Mouse (Mus musculus) midbrain, postnatal 0 days (tissue): Measurements from ENCODE around the gene Snx13. TPM values are rescaled to one million over a fixed set of nuclear protein-coding genes. Genes with fewer than 3 reads are reported as not detected.

Experiments
- ATAC-seq: fragments of 200-750 bp; cut with Nextera tagmentation; 2 replicates; pipeline ENCODE4 v1.8.0; 2017; ENCODE audit warnings: moderate number of reproducible peaks, mild to moderate bottlenecking, moderate TSS enrichment, moderate library complexity; ENCODE audit not compliant: low FRiP score
- DNase-seq: peaks from one replicate; pipeline ENCODE4 v3.0.0-alpha.2; 2015; ENCODE audit warnings: low spot score
- H3K27ac ChIP-seq: fragments of 300-500 bp; sonication (generic); 2 replicates; pipeline ENCODE4 v1.5.1; 2014; ENCODE audit warnings: low read depth, mild to moderate bottlenecking, low read length, mixed read lengths
- H3K27me3 ChIP-seq: fragments of 300-500 bp; sonication (generic); 2 replicates; pipeline ENCODE4 v1.6.1; 2014; ENCODE audit warnings: low read length, control low read depth, mixed read lengths; ENCODE audit not compliant: insufficient read depth
- H3K36me3 ChIP-seq: fragments of 300-500 bp; sonication (generic); 2 replicates; pipeline ENCODE4 v1.6.1; 2014; ENCODE audit warnings: low read length, control low read depth, mixed read lengths; ENCODE audit not compliant: insufficient read depth
- H3K4me1 ChIP-seq: fragments of 300-500 bp; sonication (generic); 2 replicates; pipeline ENCODE4 v1.6.1; 2014; ENCODE audit warnings: mild to moderate bottlenecking, control low read depth, antibody characterized with exemption, low read length, mixed read lengths; ENCODE audit not compliant: insufficient read depth
- H3K4me2 ChIP-seq: fragments of 300-500 bp; sonication (generic); 2 replicates; pipeline ENCODE4 v1.6.1; 2014; ENCODE audit warnings: low read depth, mild to moderate bottlenecking, low read length, mixed read lengths; ENCODE audit not compliant: poor library complexity, severe bottlenecking
- H3K4me3 ChIP-seq: fragments of 300-500 bp; sonication (generic); 2 replicates; pipeline ENCODE4 v1.5.1; 2014; ENCODE audit warnings: low read depth, mild to moderate bottlenecking, low read length, moderate library complexity
- H3K9ac ChIP-seq: fragments of 300-500 bp; sonication (generic); replicated peaks from 2 replicates; pipeline ENCODE4 v1.6.1; 2014; ENCODE audit warnings: mild to moderate bottlenecking, low read length, moderate library complexity, mixed read lengths; ENCODE audit not compliant: poor library complexity, severe bottlenecking
- H3K9me3 ChIP-seq: fragments of 300-500 bp; sonication (generic); 2 replicates; pipeline ENCODE4 v1.6.1; 2016; ENCODE audit warnings: low read length, control low read depth
- CTCF ChIP-seq: IDR thresholded peaks from 2 replicates; pipeline ENCODE4 v1.5.1; 2016; ENCODE audit warnings: antibody characterized with exemption, mild to moderate bottlenecking
- WGBS: fragments of 180-500 bp; shearing (Covaris S2); extraction: QIAGEN DNeasy Blood & Tissue Kit; methylation state at CpG from one replicate; pipeline ENCODE4 v1.1.7; 2014; 5-methylcytosine and 5-hydroxymethylcytosine counted together
- polyA plus RNA-seq: library from polyadenylated mRNA; unstranded; fragments of >200 nt; fragmentation: Nextera tagmentation; extraction: Ambion mirVana; gene quantifications from 2 replicates; pipeline ENCODE4 v1.2.1, GENCODE M21; 2015
- total RNA-seq: library from RNA; depleted of rRNA; stranded (reverse); fragments of >200 nt; gene quantifications from 2 replicates; pipeline ENCODE4 v1.2.3, GENCODE M21; 2014

The Snx13 gene
- total and polyA plus RNA-seq, 2 experiments from 2014 or later, result 21.4 to 22.0 TPM

DNA sequence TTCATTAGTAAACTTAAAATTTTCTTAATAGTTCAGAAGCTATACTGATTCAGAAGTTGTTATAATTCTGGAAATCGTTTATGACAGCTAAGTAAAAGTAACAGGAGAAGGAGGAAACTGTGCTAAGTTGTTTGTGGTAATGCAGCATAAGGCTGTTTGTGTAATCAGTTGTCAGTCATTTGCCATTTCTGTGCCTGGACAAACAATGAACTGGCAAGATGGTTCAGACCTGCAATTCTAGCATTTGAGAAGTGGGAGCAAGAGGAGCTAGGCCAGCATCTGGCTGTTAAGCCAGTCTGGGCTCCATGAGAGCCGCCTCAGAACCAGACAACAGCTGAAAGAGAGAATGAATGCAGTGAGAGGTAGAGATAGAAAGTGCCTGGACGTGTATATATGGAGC, 3.5 kb downstream of the Snx13 start:
- DNase-seq (no peak), ATAC-seq (no peak)
- WGBS, result 71% methylated on average over 3 of the region's 3 CpGs
- H3K9me3 ChIP-seq, result no peaks in the 10 kb centered on the region
- no peak overlapping the region for H3K4me3 ChIP-seq
- no peak overlapping the region for H3K9ac ChIP-seq
- H3K4me2 ChIP-seq, result no peak overlapping the region
- no peak overlapping the region for H3K27ac ChIP-seq
- H3K36me3 ChIP-seq, result no peaks in the 10 kb centered on the region
- no peaks in the 10 kb centered on the region for H3K27me3 ChIP-seq
- H3K4me1 ChIP-seq, result 0 out of 2 replicates have a peak, but pooled peaks cover 2% of the 10 kb centered on the region
- no peak for TF ChIP-seq CTCF

DNA sequence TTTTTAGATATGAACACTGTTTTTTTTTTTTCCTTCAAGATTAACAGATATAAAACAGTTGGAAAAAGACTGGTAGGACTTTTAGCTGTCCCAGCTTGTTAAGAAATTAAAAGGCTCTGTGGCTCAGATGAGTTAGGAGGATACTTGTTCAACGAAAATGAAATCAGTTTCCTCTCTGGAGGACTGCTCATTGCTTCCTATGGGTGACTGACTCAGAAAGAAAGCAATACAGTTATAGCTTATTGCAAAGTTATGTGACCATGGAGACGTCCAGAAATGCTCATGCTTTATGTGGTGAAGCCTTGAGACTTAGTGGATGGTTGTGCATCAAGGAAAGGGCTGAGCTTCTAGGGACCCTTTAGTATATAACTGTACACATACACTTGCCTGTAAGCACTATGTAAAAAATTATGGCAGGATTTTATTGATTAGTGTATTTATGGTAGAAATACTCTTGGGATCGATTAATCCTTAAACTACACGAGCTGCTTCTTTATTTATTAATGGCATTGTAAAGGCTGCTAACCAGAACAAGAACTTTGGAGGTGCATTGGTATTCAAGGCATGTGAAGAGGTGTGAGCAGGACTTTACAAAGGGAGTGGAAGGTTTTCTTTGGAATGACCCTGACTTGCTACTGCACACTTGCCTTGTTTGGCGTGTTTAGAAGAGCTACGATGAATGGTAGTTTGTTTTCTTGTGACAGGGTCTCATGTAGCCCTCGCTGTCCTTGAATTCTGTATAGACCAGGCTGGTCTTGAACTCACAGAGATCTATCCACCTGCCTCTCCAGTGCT, 4.2 kb downstream of the Snx13 start:
- H3K4me3 ChIP-seq, result no peak overlapping the region
- no peak overlapping the region for H3K4me2 ChIP-seq
- H3K4me1 ChIP-seq, result 0 out of 2 replicates have a peak, but pooled peaks cover 2% of the 10 kb centered on the region
- no peaks in the 10 kb centered on the region for H3K36me3 ChIP-seq
- no peak for DNase-seq
- TF ChIP-seq CTCF, result no peak
- no peaks in the 10 kb centered on the region for H3K9me3 ChIP-seq
- no peaks in the 10 kb centered on the region for H3K27me3 ChIP-seq
- ATAC-seq, result no peak
- H3K27ac ChIP-seq, result no peak overlapping the region
- no peak overlapping the region; the same call in 1 of the 2 replicates for H3K9ac ChIP-seq
- 65% methylated on average over 7 of the region's 7 CpGs for WGBS

DNA sequence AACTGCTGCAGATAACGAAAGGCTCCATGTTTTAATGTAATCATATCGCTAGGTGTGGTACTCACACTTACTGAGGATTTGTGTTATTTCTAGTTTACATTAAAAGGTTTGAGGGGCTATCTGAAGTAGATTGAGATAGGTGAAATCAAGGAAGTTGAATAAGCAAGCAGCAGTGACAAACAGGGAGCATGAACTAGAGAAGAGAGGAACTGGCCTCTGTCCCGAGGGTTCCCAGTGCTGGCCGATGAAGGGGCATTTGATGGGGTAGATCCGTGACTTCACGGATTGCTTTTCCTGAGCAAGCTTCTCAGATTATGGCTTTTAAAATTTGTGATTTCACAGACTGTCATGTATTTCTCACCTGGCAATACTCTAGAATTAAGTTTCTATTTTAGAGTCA, 7.4 kb downstream of the Snx13 start:
- Histone ChIP-seq H3K4me1 (0 out of 2 replicates have a peak, but pooled peaks cover 2% of the 10 kb centered on the region), H3K4me2 (no peak overlapping the region), H3K36me3 (no peaks in the 10 kb centered on the region), H3K27me3 (no peaks in the 10 kb centered on the region), H3K9me3 (0 out of 2 replicates have a peak, but pooled peaks cover 3% of the 10 kb centered on the region), H3K4me3 (no peak overlapping the region), H3K27ac (no peak overlapping the region), H3K9ac (no peak overlapping the region)
- WGBS, result 83% methylated on average over 6 of the region's 6 CpGs
- no peak for DNase-seq
- no peak for ATAC-seq
- TF ChIP-seq CTCF, result no peak

DNA sequence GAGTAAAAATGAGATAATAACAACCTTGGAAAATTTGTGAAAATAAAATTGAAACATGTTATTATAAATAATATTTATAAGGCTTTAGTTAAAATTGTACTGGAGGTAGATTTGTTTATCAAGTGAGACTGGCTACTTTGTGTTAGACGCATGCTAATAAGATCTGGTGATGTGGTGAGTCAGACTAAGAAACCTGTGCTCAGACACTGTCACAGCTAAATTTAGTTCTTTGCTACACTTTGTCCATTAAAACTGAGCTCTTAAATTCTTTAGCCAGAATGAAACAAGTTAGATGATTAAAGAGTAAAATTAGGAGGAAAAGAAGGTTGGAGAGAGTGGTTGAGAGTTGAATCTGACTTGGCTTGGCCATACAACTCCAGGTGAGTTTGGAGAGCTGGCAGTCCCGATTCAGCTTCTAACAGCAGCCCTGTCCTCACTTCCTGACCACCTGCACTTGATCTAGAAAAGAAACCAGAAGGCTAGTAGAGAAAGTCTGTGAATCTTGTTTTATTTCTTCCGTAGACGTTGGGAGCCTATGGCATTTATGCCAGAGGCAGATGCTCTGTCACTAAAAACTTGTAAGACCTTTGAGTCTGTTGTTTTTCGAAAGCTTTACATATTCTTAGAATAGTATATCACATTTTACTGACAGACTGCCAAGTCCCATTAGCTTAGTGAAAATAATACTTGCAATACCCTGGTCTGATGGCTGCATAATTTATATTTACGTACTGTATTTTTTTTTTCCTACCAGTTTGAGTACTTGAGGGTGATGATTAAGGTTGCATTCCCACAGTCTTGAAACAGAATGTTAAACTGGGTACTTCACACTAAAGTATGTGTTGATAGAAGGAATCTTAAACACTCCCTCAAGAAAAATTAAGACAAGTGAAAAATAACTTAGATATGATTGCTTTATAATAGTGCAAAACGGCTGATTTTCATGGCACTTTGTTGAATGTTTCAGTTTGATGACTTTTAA, 8.4 kb downstream of the Snx13 start:
- Histone ChIP-seq H3K9ac (no peak overlapping the region), H3K27me3 (no peaks in the 10 kb centered on the region), H3K27ac (no peak overlapping the region), H3K9me3 (0 out of 2 replicates have a peak, but pooled peaks cover 3% of the 10 kb centered on the region), H3K4me1 (0 out of 2 replicates have a peak, but pooled peaks cover 2% of the 10 kb centered on the region), H3K36me3 (no peaks in the 10 kb centered on the region), H3K4me2 (no peak overlapping the region), H3K4me3 (no peak overlapping the region)
- WGBS, result 89% methylated on average over 7 of the region's 7 CpGs
- TF ChIP-seq CTCF, result no peak
- no peak for DNase-seq
- no peak for ATAC-seq

DNA sequence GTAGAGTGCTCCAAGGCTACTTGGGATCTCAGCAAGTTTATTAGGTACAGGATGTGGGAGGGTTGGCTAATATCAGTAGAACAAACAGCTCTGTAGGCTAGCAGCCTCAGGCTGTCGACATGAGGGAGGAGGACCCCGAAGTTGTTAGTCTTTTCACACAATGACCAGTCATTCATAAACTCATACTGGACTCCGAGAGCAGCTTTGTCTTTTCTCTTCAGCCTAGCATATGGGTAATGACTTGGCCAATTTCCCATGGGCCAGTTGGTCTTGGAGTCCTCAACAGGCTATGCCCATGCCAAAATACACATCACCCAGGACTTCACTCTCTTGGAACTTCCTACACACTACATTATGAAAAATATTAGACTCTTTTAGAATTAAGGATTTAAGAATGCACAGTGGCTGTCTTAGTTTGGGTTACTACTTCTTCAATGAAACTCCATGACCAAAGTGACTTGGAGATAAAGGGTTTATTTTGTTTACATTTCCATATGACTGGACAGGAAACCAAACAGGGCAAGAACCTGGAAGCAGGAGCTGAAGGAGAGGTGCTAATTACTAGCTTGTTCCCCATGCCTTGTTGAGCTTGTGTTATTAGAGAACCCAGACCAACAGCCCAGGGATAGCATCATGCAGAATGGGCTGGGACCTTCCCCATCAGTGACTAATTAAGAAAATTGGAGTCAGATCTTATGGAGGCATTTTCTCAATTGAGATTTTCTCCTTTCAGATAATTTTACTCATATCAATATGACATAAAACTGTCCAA, 16.9 kb downstream of the Snx13 start:
- H3K4me1 ChIP-seq, result no peaks in the 10 kb centered on the region
- 74% methylated on average over 3 of the region's 3 CpGs for WGBS
- no peak overlapping the region for H3K4me2 ChIP-seq
- no peaks in the 10 kb centered on the region for H3K27me3 ChIP-seq
- H3K4me3 ChIP-seq, result no peak overlapping the region
- no peaks in the 10 kb centered on the region for H3K36me3 ChIP-seq
- H3K9ac ChIP-seq, result no peak overlapping the region
- ATAC-seq (no peak), DNase-seq (peak; percentile 59)
- no peak overlapping the region for H3K27ac ChIP-seq
- H3K9me3 ChIP-seq, result no peaks in the 10 kb centered on the region
- no peak for TF ChIP-seq CTCF
